Comparison of ENCODE assay signal across 13 mouse cellular contexts in genomic region chr1:63998901-63999300, GRCm38 (mm10).
"Had no signal": no experiment of that assay in that cellular context is flagged by ENCODE, and none has a peak within 500 bp of the region (broad histone marks: within the 10 kb centered on the region; RNA-seq: fewer than 3 reads in every experiment).

No protein-coding gene starts in this region.

- H3K9me3 ChIP-seq: limb, embryonic 10.5 days; limb, embryonic 13.5 days; liver, embryonic 12.5 days; liver, embryonic 15.5 days; lung, embryonic 15.5 days; megakaryocyte, embryonic 14.5 days; midbrain, embryonic 10.5 days; midbrain, embryonic 13.5 days had no signal

- H3K27ac ChIP-seq: limb, embryonic 10.5 days; limb, embryonic 13.5 days; liver, embryonic 12.5 days; liver, embryonic 15.5 days; lung, embryonic 15.5 days; midbrain, embryonic 10.5 days; midbrain, embryonic 13.5 days had no signal

- H3K9ac ChIP-seq: limb, embryonic 13.5 days; liver, embryonic 12.5 days; liver, embryonic 15.5 days; lung, embryonic 15.5 days; midbrain, embryonic 13.5 days had no signal

- DNase-seq: kidney, postnatal 10 days; kidney, postnatal 36 days; liver; thymus, adult 18-20 months; thymus, postnatal 36 days had no signal

- H3K4me2 ChIP-seq: limb, embryonic 13.5 days; liver, embryonic 12.5 days; liver, embryonic 15.5 days; lung, embryonic 15.5 days; midbrain, embryonic 13.5 days had no signal

- H3K27me3 ChIP-seq: limb, embryonic 13.5 days; liver, embryonic 12.5 days; liver, embryonic 15.5 days; lung, embryonic 15.5 days; midbrain, embryonic 13.5 days had no signal

- ATAC-seq: liver, embryonic 12.5 days; midbrain, embryonic 13.5 days had no signal

- H3K4me3 ChIP-seq: limb, embryonic 10.5 days; limb, embryonic 13.5 days; liver, embryonic 12.5 days; liver, embryonic 15.5 days; lung, embryonic 15.5 days; megakaryocyte, embryonic 14.5 days; midbrain, embryonic 10.5 days; midbrain, embryonic 13.5 days had no signal

- H3K4me1 ChIP-seq: liver, embryonic 15.5 days had no signal

- H3K36me3 ChIP-seq: limb, embryonic 10.5 days; limb, embryonic 13.5 days; liver, embryonic 12.5 days; liver, embryonic 15.5 days; lung, embryonic 15.5 days; midbrain, embryonic 10.5 days; midbrain, embryonic 13.5 days had no signal
